Mouse (Mus musculus) MEL (cell line): ENCODE results near the gene Trim10. TPM values are rescaled to one million over a fixed set of nuclear protein-coding genes. Genes with fewer than 3 reads are reported as not detected.

Experiments
- DNase-seq: peaks from one replicate; pipeline ENCODE4 v3.0.0; 2011; ENCODE audit warnings: low read depth, low spot score
- H3K27ac ChIP-seq: 2 replicates; pipeline ENCODE4 v1.5.1; 2012; ENCODE audit warnings: low read depth, mild to moderate bottlenecking, control low read depth, low read length, moderate library complexity; ENCODE audit not compliant: control insufficient read depth
- H3K27me3 ChIP-seq, 2 experiments: fragments of 150-350 bp in 1 of 2; sonication (generic) in 1 of 2; 2 replicates each; pipeline ENCODE4 v1.6.1; 2012; ENCODE audit warnings: low read length in 2 of 2, mild to moderate bottlenecking in 2 of 2, improper control_type of control experiment in 1 of 2, moderate library complexity in 1 of 2; ENCODE audit not compliant: insufficient read depth in 2 of 2, control insufficient read depth in 1 of 2
- H3K36me3 ChIP-seq, 2 experiments: 2 replicates each; pipeline ENCODE4 v1.6.1; 2012 to 2014; ENCODE audit warnings: low read length in 2 of 2, improper control_type of control experiment in 1 of 2, inconsistent platforms in 1 of 2, mild to moderate bottlenecking in 1 of 2; ENCODE audit not compliant: insufficient read depth in 2 of 2, control insufficient read depth in 1 of 2
- H3K4me1 ChIP-seq, 2 experiments: fragments of 150-350 bp in 1 of 2; sonication (generic) in 1 of 2; 2 replicates each; pipeline ENCODE4 v1.6.1; 2012; ENCODE audit warnings: low read length in 2 of 2, improper control_type of control experiment in 1 of 2, mild to moderate bottlenecking in 1 of 2; ENCODE audit not compliant: insufficient read depth in 2 of 2, control insufficient read depth in 1 of 2
- H3K4me3 ChIP-seq, 2 experiments: fragments of 150-350 bp in 1 of 2; sonication (generic) in 1 of 2; 2 replicates each; pipeline ENCODE4 v1.5.1; 2012; ENCODE audit warnings: low read depth in 2 of 2, low read length in 2 of 2, mild to moderate bottlenecking in 2 of 2, moderate library complexity in 2 of 2, control low read depth in 1 of 2, improper control_type of control experiment in 1 of 2; ENCODE audit not compliant: control insufficient read depth in 1 of 2, insufficient read depth in 1 of 2
- H3K79me2 ChIP-seq: 2 replicates; pipeline ENCODE4 v1.6.1; 2012; ENCODE audit warnings: mild to moderate bottlenecking, low read length, moderate library complexity; ENCODE audit not compliant: control insufficient read depth, poor library complexity, insufficient read depth
- H3K9ac ChIP-seq: 2 replicates; pipeline ENCODE4 v1.6.1; 2012; ENCODE audit warnings: low read depth, mild to moderate bottlenecking, control low read depth, low read length, moderate library complexity; ENCODE audit not compliant: control insufficient read depth, poor library complexity, severe bottlenecking
- H3K9me3 ChIP-seq: fragments of 150-350 bp; sonication (generic); replicated peaks from 2 replicates; pipeline ENCODE4 v1.6.1; 2012; ENCODE audit warnings: mild to moderate bottlenecking, low read length, improper control_type of control experiment, moderate library complexity; ENCODE audit not compliant: insufficient read depth
- CTCF ChIP-seq, 3 experiments: IDR thresholded peaks in 2 of 3; conservative IDR thresholded peaks in 1 of 3; 2 replicates each; pipeline ENCODE4 v1.5.1; 2011 to 2012; ENCODE audit warnings: low read length in 3 of 3, low read depth in 2 of 3, mild to moderate bottlenecking in 2 of 3, improper control_type of control experiment in 1 of 3, inconsistent platforms in 1 of 3, mixed read lengths in 1 of 3, moderate library complexity in 1 of 3; ENCODE audit not compliant: control insufficient read depth in 1 of 3, insufficient read depth in 1 of 3, poor library complexity in 1 of 3, severe bottlenecking in 1 of 3
- E2F4 ChIP-seq: IDR thresholded peaks from 2 replicates; pipeline ENCODE4 v1.6.1; 2011; ENCODE audit warnings: low read depth, low read length, improper control_type of control experiment, borderline replicate concordance
- ELF1 ChIP-seq: IDR thresholded peaks from 2 replicates; pipeline ENCODE4 v1.6.1; 2014; ENCODE audit warnings: low read depth, mild to moderate bottlenecking, inconsistent platforms, low read length, improper control_type of control experiment, moderate library complexity
- EP300 ChIP-seq, 2 experiments: IDR thresholded peaks; 2 replicates each; pipeline ENCODE4 v1.6.1; 2011; ENCODE audit warnings: improper control_type of control experiment in 2 of 2, low read length in 2 of 2, low read depth in 1 of 2, mild to moderate bottlenecking in 1 of 2
- ETS1 ChIP-seq: IDR thresholded peaks from 2 replicates; pipeline ENCODE4 v1.6.1; 2012; ENCODE audit warnings: low read depth, mild to moderate bottlenecking, inconsistent platforms, low read length, improper control_type of control experiment, moderate library complexity
- GATA1 ChIP-seq: IDR thresholded peaks from 2 replicates; pipeline ENCODE4 v1.6.1; 2011; ENCODE audit warnings: low read depth, low read length, improper control_type of control experiment
- HCFC1 ChIP-seq: IDR thresholded peaks from 2 replicates; pipeline ENCODE4 v1.6.1; 2012; ENCODE audit warnings: low read depth, mild to moderate bottlenecking, inconsistent platforms, low read length, improper control_type of control experiment, moderate library complexity
- JUND ChIP-seq: IDR thresholded peaks from 2 replicates; pipeline ENCODE4 v1.6.1; 2011; ENCODE audit warnings: low read depth, mild to moderate bottlenecking, improper control_type of control experiment, low read length
- KAT2A ChIP-seq: conservative IDR thresholded peaks from 2 replicates; pipeline ENCODE4 v1.6.1; 2012; ENCODE audit warnings: low read depth, low read length, improper control_type of control experiment, inconsistent platforms
- MAX ChIP-seq: IDR thresholded peaks from 2 replicates; pipeline ENCODE4 v1.6.1; 2011; ENCODE audit warnings: low read length, improper control_type of control experiment
- MEF2A ChIP-seq: IDR thresholded peaks from 2 replicates; pipeline ENCODE4 v1.6.1; 2014; ENCODE audit warnings: low read depth, mild to moderate bottlenecking, inconsistent platforms, low read length, improper control_type of control experiment; ENCODE audit not compliant: poor library complexity, insufficient replicate concordance, severe bottlenecking; ENCODE audit errors: extremely low read depth
- MYB ChIP-seq: IDR thresholded peaks from 2 replicates; pipeline ENCODE4 v1.6.1; 2011; ENCODE audit warnings: mild to moderate bottlenecking, low read depth, low read length, improper control_type of control experiment
- NRF1 ChIP-seq: IDR thresholded peaks from 2 replicates; pipeline ENCODE4 v1.6.1; 2014; ENCODE audit warnings: low read depth, mild to moderate bottlenecking, inconsistent platforms, low read length, improper control_type of control experiment, moderate library complexity; ENCODE audit not compliant: poor library complexity, insufficient read depth, severe bottlenecking
- POLR2AphosphoS2 ChIP-seq: IDR thresholded peaks from 2 replicates; pipeline ENCODE4 v1.6.1; 2011; ENCODE audit warnings: low read length, improper control_type of control experiment
- POLR2AphosphoS5 ChIP-seq: IDR thresholded peaks from 2 replicates; pipeline ENCODE4 v1.6.1; 2012; ENCODE audit warnings: low read depth, borderline replicate concordance, mild to moderate bottlenecking, inconsistent platforms, low read length, moderate library complexity, mixed read lengths
- RAD21 ChIP-seq: IDR thresholded peaks from 2 replicates; pipeline ENCODE4 v1.6.1; 2011; ENCODE audit warnings: mild to moderate bottlenecking, low read depth, low read length, improper control_type of control experiment
- SIN3A ChIP-seq: IDR thresholded peaks from 2 replicates; pipeline ENCODE4 v1.6.1; 2012; ENCODE audit warnings: low read length, improper control_type of control experiment, inconsistent platforms
- SMC3 ChIP-seq: IDR thresholded peaks from 2 replicates; pipeline ENCODE4 v1.6.1; 2011; ENCODE audit warnings: low read depth, low read length, improper control_type of control experiment
- TCF12 ChIP-seq: IDR thresholded peaks from 2 replicates; pipeline ENCODE4 v1.6.1; 2014; ENCODE audit warnings: low read depth, mild to moderate bottlenecking, inconsistent platforms, low read length, improper control_type of control experiment, moderate library complexity
- UBTF ChIP-seq: IDR thresholded peaks from 2 replicates; pipeline ENCODE4 v1.6.1; 2012; ENCODE audit warnings: low read depth, mild to moderate bottlenecking, inconsistent platforms, low read length, improper control_type of control experiment, moderate library complexity, borderline replicate concordance; ENCODE audit not compliant: insufficient read depth
- USF2 ChIP-seq, 2 experiments: IDR thresholded peaks; 2 replicates each; pipeline ENCODE4 v1.6.1; 2011 to 2012; ENCODE audit warnings: improper control_type of control experiment in 2 of 2, low read length in 2 of 2, borderline replicate concordance in 1 of 2, inconsistent platforms in 1 of 2, low read depth in 1 of 2, mild to moderate bottlenecking in 1 of 2; ENCODE audit not compliant: insufficient read depth in 1 of 2
- ZC3H11A ChIP-seq: IDR thresholded peaks from 2 replicates; pipeline ENCODE4 v1.6.1; 2012; ENCODE audit warnings: low read depth, mild to moderate bottlenecking, inconsistent platforms, low read length, improper control_type of control experiment
- ZKSCAN1 ChIP-seq: IDR thresholded peaks from 2 replicates; pipeline ENCODE4 v1.6.1; 2012; ENCODE audit warnings: low read depth, mild to moderate bottlenecking, inconsistent platforms, low read length, improper control_type of control experiment, moderate library complexity
- ZMIZ1 ChIP-seq: IDR thresholded peaks from 2 replicates; pipeline ENCODE4 v1.6.1; 2012; ENCODE audit warnings: low read depth, mild to moderate bottlenecking, inconsistent platforms, low read length, improper control_type of control experiment, moderate library complexity
- ZNF384 ChIP-seq: IDR thresholded peaks from 2 replicates; pipeline ENCODE4 v1.6.1; 2012; ENCODE audit warnings: low read depth, mild to moderate bottlenecking, inconsistent platforms, low read length, improper control_type of control experiment
- polyA plus RNA-seq, 2 experiments: library from polyadenylated mRNA; stranded (reverse) in 1 of 2; unstranded in 1 of 2; fragments of >175 nt in 1 of 2; fragments of >200 nt in 1 of 2; gene quantifications; 2 replicates each; pipeline versions ENCODE4 v1.2.1 to v1.2.4; 2012; ENCODE audit warnings: low replicate concordance in 2 of 2, low read depth in 1 of 2; ENCODE audit not compliant: insufficient read length in 2 of 2, insufficient read depth in 1 of 2, missing spikeins in 1 of 2
- total RNA-seq: library from RNA; depleted of rRNA; stranded (reverse); fragments of 300-350 nt; gene quantifications from 2 replicates; pipeline ENCODE4 v1.2.3, GENCODE M21; 2012

Trim10 gene
- total and polyA plus RNA-seq, 3 experiments: 30.2 to 30.4 TPM; not detected in 1

DNA sequence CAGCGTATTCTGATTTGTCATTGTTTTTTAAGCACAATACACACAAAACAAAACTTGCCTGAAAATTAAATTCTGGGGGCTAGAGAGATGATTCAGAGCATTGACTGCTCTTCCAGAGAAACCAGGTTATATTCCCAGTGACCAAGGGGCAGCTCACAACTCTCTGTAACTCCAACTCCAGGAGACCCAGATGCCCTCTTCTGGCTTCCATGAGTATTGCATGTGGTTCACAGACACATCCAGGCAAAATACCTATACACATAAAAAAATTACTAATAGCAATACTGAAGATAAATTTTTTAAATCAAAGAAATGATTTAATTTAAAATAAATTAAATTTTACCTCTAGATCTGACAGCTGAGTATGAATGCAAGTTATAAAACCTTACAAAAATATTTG, 27.2 kb downstream of the Trim10 start:
- no peak overlapping the region for H3K9ac ChIP-seq
- H3K4me3 ChIP-seq: no peak overlapping the region
- peaks cover 0 to 12% of the 10 kb centered on the region in 2 experiments; a peak in 2 of 4 replicates for H3K4me1 ChIP-seq
- H3K27me3 ChIP-seq: no peaks in the 10 kb centered on the region; a peak in 2 of 4 replicates
- H3K79me2 ChIP-seq: no peaks in the 10 kb centered on the region
- peaks cover 0 to 14% of the 10 kb centered on the region in 2 experiments; a peak in 2 of 4 replicates for H3K36me3 ChIP-seq
- H3K9me3 ChIP-seq: no peaks in the 10 kb centered on the region
- no peak overlapping the region for H3K27ac ChIP-seq
- DNase-seq: peak; percentile 57
- TF ChIP-seq ZNF384 (peak; percentile 25; the same call in 1 of the 2 replicates), CTCF (IDR thresholded peaks at IDR 0.05 in 2 of 3, conservative IDR thresholded peaks at IDR 0.05 in 1 of 3; ENCODE audit: control insufficient read depth in 1 of 3, insufficient read depth in 1 of 3, low read depth in 2 of 3, low read length in 3 of 3, poor library complexity in 1 of 3, severe bottlenecking in 1 of 3) (peak; percentile 29 to 59 (median 55); a peak in 5 of 6 replicates), RAD21 (peak; percentile 39), SIN3A (no peak), ZC3H11A (0 out of 2 replicates have a peak, but pooled peaks have one; percentile 11), SMC3 (peak; percentile 63), ZMIZ1 (no peak)
- TF ChIP-seq, all 39 proteins: peak for 5

GRCm38 (mm10) chr17:36897065-36897464, 27.7 kb downstream of the Trim10 start:
- Histone ChIP-seq H3K4me3 (no peak overlapping the region), H3K27me3 (no peaks in the 10 kb centered on the region; a peak in 2 of 4 replicates), H3K79me2 (no peaks in the 10 kb centered on the region), H3K4me1 (peaks cover 0 to 12% of the 10 kb centered on the region in 2 experiments; a peak in 2 of 4 replicates), H3K9ac (no peak overlapping the region), H3K36me3 (peaks cover 0 to 14% of the 10 kb centered on the region in 2 experiments; a peak in 2 of 4 replicates), H3K27ac (no peak overlapping the region), H3K9me3 (no peaks in the 10 kb centered on the region)
- DNase-seq: no peak
- TF ChIP-seq MAX: no peak
- TF ChIP-seq GATA1: no peak
- no peak for TF ChIP-seq ETS1
- TF ChIP-seq KAT2A: no peak
- TF ChIP-seq POLR2AphosphoS5: no peak
- no peak for TF ChIP-seq ZKSCAN1
- TF ChIP-seq E2F4: no peak
- no peak for TF ChIP-seq TCF12
- no peak for TF ChIP-seq SMC3
- no peak for TF ChIP-seq POLR2AphosphoS2
- TF ChIP-seq NRF1: no peak
- no peak for TF ChIP-seq HCFC1
- TF ChIP-seq USF2 (IDR thresholded peaks at IDR 0.05; ENCODE audit: borderline replicate concordance in 1 of 2, insufficient read depth in 1 of 2, low read depth in 1 of 2, low read length in 2 of 2): no peak
- TF ChIP-seq MYB: no peak
- TF ChIP-seq ZMIZ1: no peak
- TF ChIP-seq ELF1: no peak
- no peak for TF ChIP-seq MEF2A
- no peak for TF ChIP-seq EP300 (IDR thresholded peaks at IDR 0.05; ENCODE audit: low read depth in 1 of 2, low read length in 2 of 2)
- no peak for TF ChIP-seq JUND
- no peak for TF ChIP-seq UBTF
